Mouse (Mus musculus) erythroblast, embryonic 14.5 days (primary cell): ENCODE measurements at regions not wholly inside any gene's neighbourhood (a gene's known extent, or its start where the extent isn't known, plus 50 kb on each side); places are given as distances from the start of the nearest gene placed in this dataset.

ENCODE experiments used
- H3K27me3 ChIP-seq: 2 replicates; pipeline ENCODE4 v1.6.1; 2012; ENCODE audit warnings: inconsistent platforms; ENCODE audit not compliant: control insufficient read depth
- H3K36me3 ChIP-seq: 2 replicates; pipeline ENCODE4 v1.6.1; 2012; ENCODE audit warnings: mild to moderate bottlenecking, inconsistent platforms; ENCODE audit not compliant: control insufficient read depth
- H3K4me1 ChIP-seq: 2 replicates; pipeline ENCODE4 v1.6.1; 2012; ENCODE audit warnings: inconsistent platforms; ENCODE audit not compliant: control insufficient read depth
- H3K4me3 ChIP-seq: replicated peaks from 2 replicates; pipeline ENCODE3; 2012; ENCODE audit warnings: moderate library complexity, mild to moderate bottlenecking, inconsistent platforms
- H3K9me3 ChIP-seq: 2 replicates; pipeline ENCODE4 v1.6.1; 2012; ENCODE audit warnings: low read length, inconsistent platforms, mixed read lengths; ENCODE audit not compliant: control insufficient read depth
- GATA1 ChIP-seq: IDR thresholded peaks from 2 replicates; pipeline ENCODE4 v1.6.1; 2012; ENCODE audit warnings: low read length, inconsistent platforms, mixed read lengths
- TAL1 ChIP-seq: IDR thresholded peaks from 3 replicates; pipeline ENCODE4 v1.6.1; 2012; ENCODE audit warnings: low read length, inconsistent platforms, mixed read lengths

DNA sequence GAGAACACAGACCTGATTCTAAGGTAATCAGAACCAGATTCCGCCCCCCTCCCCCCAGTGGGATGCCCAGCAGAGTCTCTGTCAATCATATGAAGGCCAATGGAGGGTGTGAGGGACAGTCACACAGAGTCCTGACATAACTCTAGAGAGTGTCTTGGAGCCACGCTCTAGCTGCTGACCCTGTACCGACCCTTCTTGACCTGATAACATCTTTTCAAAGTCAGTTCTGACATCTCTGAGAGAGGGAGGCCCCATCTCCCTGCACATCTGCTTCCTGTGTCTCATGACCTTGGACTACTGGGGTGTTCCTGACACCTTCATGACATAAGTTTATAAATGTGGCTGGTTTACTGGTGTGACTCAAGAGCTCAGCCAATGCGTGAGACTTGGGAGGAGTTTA lies 236.1 kb upstream of the Mphosph6 start:
- no peaks in the 10 kb centered on the region for H3K27me3 ChIP-seq
- H3K9me3 ChIP-seq = peaks cover 58% of the 10 kb centered on the region
- no peak overlapping the region for H3K4me3 ChIP-seq
- no peak for TF ChIP-seq TAL1
- no peak for TF ChIP-seq GATA1
- H3K4me1 ChIP-seq = no peaks in the 10 kb centered on the region
- H3K36me3 ChIP-seq = no peaks in the 10 kb centered on the region

DNA sequence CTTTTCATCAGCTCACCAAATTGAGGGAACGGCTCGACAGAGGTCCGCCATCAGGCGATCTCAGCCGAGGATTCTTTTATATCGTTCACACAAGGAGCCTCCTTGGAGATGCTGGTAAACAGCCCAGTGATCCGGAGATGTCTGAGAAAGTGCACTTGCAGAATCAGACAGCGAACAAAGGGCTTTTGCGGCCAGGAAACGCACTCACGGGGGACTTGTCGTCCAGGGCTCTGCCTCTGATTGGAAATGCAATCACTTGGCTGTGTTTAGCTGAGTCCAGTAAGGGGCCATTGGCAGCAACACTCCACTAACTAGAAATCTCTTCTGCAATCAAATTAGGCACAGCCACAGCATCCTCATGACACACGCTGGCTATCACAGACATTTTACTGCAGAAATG lies 232.3 kb upstream of the Mphosph6 start:
- Histone ChIP-seq H3K4me3 (no peak overlapping the region), H3K27me3 (no peaks in the 10 kb centered on the region), H3K36me3 (no peaks in the 10 kb centered on the region), H3K9me3 (peaks cover 61% of the 10 kb centered on the region), H3K4me1 (no peaks in the 10 kb centered on the region)
- TF ChIP-seq TAL1 (no peak), GATA1 (no peak)

DNA sequence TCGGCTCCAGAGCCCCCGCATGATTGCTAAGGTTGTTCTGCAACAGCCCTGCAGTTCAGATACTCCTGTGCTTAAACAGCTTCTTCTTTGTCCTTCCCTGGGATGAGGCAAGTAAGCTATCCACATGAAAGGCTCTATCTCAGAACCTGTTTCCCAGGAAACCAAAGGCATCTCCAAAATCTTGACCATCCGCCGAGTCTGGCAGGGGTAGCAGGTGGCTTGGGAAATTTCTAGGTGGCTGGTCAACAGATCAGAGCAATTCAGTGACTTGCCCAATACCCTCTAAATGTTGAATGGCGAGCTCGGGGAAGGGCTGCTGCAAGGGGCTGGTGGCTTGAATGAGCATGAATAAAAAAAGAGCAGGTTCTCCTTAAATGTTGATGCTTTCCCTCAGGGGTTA lies 229.7 kb upstream of the Mphosph6 start:
- TF ChIP-seq GATA1 = no peak
- TF ChIP-seq TAL1 = no peak
- Histone ChIP-seq H3K9me3 (peaks cover 61% of the 10 kb centered on the region), H3K4me1 (no peaks in the 10 kb centered on the region), H3K4me3 (no peak overlapping the region), H3K36me3 (no peaks in the 10 kb centered on the region), H3K27me3 (no peaks in the 10 kb centered on the region)

DNA sequence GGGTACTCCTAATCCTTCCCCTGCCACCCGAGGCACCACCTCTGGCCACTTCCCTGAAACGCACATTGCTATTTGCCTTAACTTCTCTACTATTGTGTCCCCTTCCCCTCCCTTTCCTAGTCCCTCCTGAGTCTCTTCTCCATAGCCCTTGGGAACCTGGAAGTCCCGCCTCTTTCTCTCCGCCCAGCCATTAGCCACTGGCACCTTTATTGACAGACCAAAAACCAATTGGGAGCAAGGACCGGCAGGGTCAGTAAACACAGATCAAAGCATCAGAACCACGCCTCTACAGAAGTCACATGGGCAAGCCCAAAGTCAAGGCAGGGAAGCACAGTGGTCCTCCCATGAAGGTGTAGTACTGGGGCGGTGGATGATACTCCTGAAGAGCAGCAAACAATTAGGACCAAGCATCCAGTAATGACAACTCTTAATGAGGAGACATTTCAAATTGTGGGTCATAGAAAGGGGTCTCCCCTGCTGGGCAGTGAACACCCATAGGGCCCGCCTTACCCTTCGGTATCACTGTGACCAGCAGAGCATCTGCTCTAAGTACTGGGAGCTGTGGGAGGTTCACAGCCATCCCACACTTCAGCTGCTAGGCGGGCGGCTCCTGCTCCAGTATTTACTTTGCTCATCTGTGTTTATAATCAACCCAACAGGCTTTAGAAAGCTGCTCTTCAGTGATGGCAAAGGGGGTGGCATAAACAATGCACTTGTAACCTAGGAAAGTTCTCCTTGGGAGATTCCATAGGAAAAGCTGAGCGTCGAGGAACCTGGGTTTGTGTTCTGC lies 226.5 kb upstream of the Mphosph6 start:
- no peak for TF ChIP-seq TAL1
- no peak for TF ChIP-seq GATA1
- Histone ChIP-seq H3K36me3 (no peaks in the 10 kb centered on the region), H3K27me3 (no peaks in the 10 kb centered on the region), H3K9me3 (peaks cover 48% of the 10 kb centered on the region), H3K4me1 (no peaks in the 10 kb centered on the region), H3K4me3 (no peak overlapping the region)

DNA sequence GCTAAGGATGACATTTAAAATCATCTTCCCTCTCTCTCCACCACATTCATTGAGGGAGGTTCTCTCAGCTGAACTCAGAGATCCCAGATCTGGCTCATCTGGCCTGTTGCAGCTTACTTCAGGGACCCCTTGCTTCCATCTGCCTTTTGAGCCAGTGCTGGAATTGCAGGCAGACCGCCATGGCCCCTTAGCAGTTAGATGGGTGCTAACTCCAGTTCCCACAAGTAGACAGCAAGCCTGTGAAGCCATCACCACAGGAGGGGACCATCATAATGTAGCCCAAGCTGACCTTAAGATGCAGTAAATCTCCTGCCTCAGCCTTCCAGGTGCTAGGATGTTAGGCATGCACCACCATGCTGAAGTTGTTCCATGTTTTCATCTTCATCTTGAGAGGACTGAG lies 221.7 kb upstream of the Mphosph6 start:
- TF ChIP-seq TAL1 (no peak), GATA1 (no peak)
- Histone ChIP-seq H3K27me3 (no peaks in the 10 kb centered on the region), H3K4me3 (no peak overlapping the region), H3K36me3 (no peaks in the 10 kb centered on the region), H3K9me3 (peaks cover 59% of the 10 kb centered on the region), H3K4me1 (no peaks in the 10 kb centered on the region)

DNA sequence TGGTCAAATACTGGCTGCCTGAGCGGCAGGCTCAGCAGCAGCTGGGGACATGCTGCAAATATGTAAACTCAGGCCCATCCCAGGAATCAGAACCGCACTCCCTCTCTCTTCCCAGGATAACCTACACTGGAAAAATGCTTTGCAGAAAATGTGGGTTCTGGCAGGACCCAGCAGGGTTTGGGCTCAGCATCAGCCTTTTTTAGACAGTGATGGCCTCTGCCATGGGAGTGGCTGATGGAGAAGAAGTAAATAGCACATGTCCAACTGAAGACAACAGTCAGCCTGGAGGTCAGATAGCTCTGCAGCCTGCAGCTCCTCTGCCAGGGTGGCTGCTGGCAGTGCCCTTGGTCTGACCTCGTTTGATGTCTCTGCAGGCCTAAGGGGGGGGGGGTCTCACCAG lies 220.2 kb upstream of the Mphosph6 start:
- Histone ChIP-seq H3K4me1 (no peaks in the 10 kb centered on the region), H3K9me3 (peaks cover 55% of the 10 kb centered on the region), H3K36me3 (no peaks in the 10 kb centered on the region), H3K27me3 (no peaks in the 10 kb centered on the region), H3K4me3 (no peak overlapping the region)
- TF ChIP-seq TAL1 (no peak), GATA1 (no peak)

DNA sequence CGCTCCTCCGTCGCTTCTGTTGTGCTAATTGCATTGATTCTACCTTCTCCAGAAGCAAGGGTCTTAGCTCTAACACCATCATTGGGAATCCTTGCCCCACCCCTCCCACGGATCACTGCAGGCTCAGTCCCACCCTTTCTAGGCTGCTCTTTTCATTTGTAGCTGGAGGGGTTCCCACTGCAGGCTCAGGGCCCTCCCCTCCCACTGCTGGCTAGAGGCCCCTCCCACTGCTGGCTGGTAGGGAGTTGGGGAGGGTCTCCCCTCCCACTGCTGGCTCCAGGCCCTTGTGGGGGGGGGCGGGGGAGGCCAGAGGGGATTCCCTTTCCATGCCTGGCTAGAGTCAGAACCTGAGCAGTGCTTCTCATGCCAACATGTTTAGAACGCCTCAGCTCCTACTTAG lies 215.5 kb upstream of the Mphosph6 start:
- no peak for TF ChIP-seq GATA1
- TF ChIP-seq TAL1 = no peak
- Histone ChIP-seq H3K4me1 (no peaks in the 10 kb centered on the region), H3K9me3 (peaks cover 64% of the 10 kb centered on the region), H3K27me3 (no peaks in the 10 kb centered on the region), H3K4me3 (no peak overlapping the region), H3K36me3 (no peaks in the 10 kb centered on the region)

DNA sequence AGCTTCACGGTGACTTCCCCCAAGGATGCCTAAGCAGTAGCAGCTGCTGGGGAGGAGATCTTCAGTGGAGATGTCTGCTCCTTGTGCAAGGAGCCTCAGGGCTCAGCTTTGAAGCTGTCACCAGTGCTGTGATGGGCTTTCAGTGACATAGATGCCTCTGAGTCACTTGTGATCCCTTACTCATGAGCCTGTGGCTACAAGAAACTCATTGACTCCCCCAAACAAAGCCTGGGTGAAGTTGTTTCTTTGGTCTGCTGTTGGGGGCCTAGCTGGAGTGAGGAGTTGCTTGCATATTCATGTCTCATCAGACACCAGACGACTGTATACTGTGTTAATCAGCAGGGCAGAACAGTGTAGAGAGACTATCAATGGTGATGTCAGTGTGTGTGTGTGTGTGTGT lies 203.4 kb upstream of the Mphosph6 start:
- peaks cover 75% of the 10 kb centered on the region for H3K9me3 ChIP-seq
- TF ChIP-seq TAL1 (no peak), GATA1 (no peak)
- no peak overlapping the region for H3K4me3 ChIP-seq
- no peaks in the 10 kb centered on the region for H3K4me1 ChIP-seq
- no peaks in the 10 kb centered on the region for H3K27me3 ChIP-seq
- H3K36me3 ChIP-seq = no peaks in the 10 kb centered on the region

DNA sequence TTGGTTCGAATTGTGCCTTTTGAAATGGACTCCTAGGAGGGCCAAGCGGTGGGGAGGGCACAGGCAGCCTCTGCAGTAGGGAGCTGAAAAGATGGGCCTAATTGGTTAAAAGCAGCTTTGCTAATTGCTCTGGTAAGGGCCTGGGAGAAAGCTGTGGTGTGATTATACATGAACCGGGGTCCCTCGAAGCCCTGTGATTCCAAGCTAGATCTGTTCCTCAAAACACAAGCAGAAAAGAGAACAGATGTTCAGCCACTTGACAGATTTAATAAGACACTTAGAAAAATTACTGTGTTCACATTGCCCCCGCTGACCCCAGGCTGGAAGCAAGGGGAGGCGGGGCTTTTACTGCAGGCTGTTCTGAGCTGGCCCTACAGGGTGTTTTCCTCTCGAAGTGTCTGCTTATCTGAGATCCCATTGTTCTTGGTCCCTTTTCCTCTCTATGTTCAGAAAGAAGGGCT lies 202.7 kb upstream of the Mphosph6 start:
- TF ChIP-seq TAL1 = no peak
- no peak for TF ChIP-seq GATA1
- H3K4me3 ChIP-seq = no peak overlapping the region
- H3K27me3 ChIP-seq = no peaks in the 10 kb centered on the region
- H3K36me3 ChIP-seq = no peaks in the 10 kb centered on the region
- peaks cover 73% of the 10 kb centered on the region for H3K9me3 ChIP-seq
- no peaks in the 10 kb centered on the region for H3K4me1 ChIP-seq

DNA sequence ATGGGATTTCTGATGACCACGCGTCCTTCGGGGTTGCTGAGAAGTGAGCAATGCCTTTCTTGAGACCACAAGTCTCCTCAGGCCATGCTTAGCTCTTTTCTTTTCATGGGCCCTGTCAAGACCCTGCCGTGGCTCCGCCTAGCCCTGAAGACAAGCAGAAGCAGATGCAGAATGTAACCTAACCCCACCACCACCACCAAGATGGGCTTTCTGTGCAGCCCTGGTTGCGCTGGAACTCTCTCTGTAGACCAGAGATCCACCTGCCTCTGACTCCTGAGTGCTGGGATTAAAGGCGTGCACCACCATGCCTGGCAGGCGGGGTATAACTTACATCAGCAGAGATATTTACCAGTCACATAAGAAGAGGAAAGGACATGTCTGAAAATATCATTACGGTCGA lies 199.4 kb upstream of the Mphosph6 start:
- H3K4me3 ChIP-seq = no peak overlapping the region
- H3K27me3 ChIP-seq = no peaks in the 10 kb centered on the region
- H3K4me1 ChIP-seq = no peaks in the 10 kb centered on the region
- TF ChIP-seq TAL1 (no peak), GATA1 (no peak)
- peaks cover 70% of the 10 kb centered on the region for H3K9me3 ChIP-seq
- H3K36me3 ChIP-seq = no peaks in the 10 kb centered on the region
